Mouse (Mus musculus): ENCODE measurements around the gene Plekha8. TPM values are rescaled to one million over a fixed set of nuclear protein-coding genes. Genes with fewer than 3 reads are reported as not detected.
A peak's percentile ranks its signal among the peaks of the same experiment; 100 is the strongest.

Plekha8 gene
- 17.1 and 21.8 TPM in 2 replicates for polyA plus RNA-seq (2016; fragmentation: Nextera tagmentation; extraction: Ambion mirVana)

GRCm38 (mm10) chr6:54594469-54595329, at the start of gene Plekha8:
Plekha8 (plus strand) TSS chr6:54595111.
- Histone ChIP-seq H3K4me1 (peaks cover 35% of the 10 kb centered on the region), H3K27me3 (ENCODE audit: low read depth, poor library complexity, severe bottlenecking) (no peaks in the 10 kb centered on the region), H3K27ac (peak within 1 kb of the TSS; percentile 91), H3K9me3 (replicated peaks) (no peaks in the 10 kb centered on the region), H3K36me3 (no peaks in the 10 kb centered on the region), H3K4me3 (peak within 1 kb of the TSS; percentile 95)
- DNase-seq (ENCODE audit: low spot score), result peak; percentile 94
- WGBS, result under 1% methylated on average over 49 of the region's 49 CpGs

GRCm38 (mm10) chr6:54548314-54549019, 46.4 kb upstream of the Plekha8 start:
- DNase-seq (ENCODE audit: low spot score), result no peak
- no peak overlapping the region for H3K27ac ChIP-seq

GRCm38 (mm10) chr6:54549311-54549710, 45.6 kb upstream of the Plekha8 start:
- no peaks in the 10 kb centered on the region for H3K9me3 ChIP-seq (replicated peaks)
- no peaks in the 10 kb centered on the region for H3K36me3 ChIP-seq
- DNase-seq (ENCODE audit: low spot score), result no peak
- WGBS, result 54% methylated on average over 4 of the region's 4 CpGs
- H3K4me3 ChIP-seq, result no peak overlapping the region
- no peaks in the 10 kb centered on the region for H3K27me3 ChIP-seq (ENCODE audit: low read depth, poor library complexity, severe bottlenecking)
- H3K27ac ChIP-seq, result no peak overlapping the region
- H3K4me1 ChIP-seq, result peaks cover 39% of the 10 kb centered on the region

More at GRCm38 (mm10) chr6:54548314-54549019, 46.4 kb upstream of the Plekha8 start:
- Histone ChIP-seq H3K27me3 (ENCODE audit: low read depth, poor library complexity, severe bottlenecking) (no peaks in the 10 kb centered on the region), H3K4me3 (no peak overlapping the region), H3K36me3 (no peaks in the 10 kb centered on the region), H3K9me3 (replicated peaks) (no peaks in the 10 kb centered on the region), H3K4me1 (peaks cover 32% of the 10 kb centered on the region)
- 86% methylated on average over 13 of the region's 13 CpGs for WGBS

- Histone ChIP-seq H3K27ac (no peak overlapping the region), H3K4me1 (peaks cover 37% of the 10 kb centered on the region), H3K27me3 (ENCODE audit: low read depth, poor library complexity, severe bottlenecking) (no peaks in the 10 kb centered on the region), H3K36me3 (no peaks in the 10 kb centered on the region), H3K4me3 (no peak overlapping the region), H3K9me3 (replicated peaks) (no peaks in the 10 kb centered on the region)
- WGBS, result 79% methylated on average over 6 of the region's 7 CpGs
- no peak for DNase-seq (ENCODE audit: low spot score)
These were observed 44.0 kb upstream of the Plekha8 start for GRCm38 (mm10) chr6:54550801-54551323.

- Histone ChIP-seq H3K27me3 (ENCODE audit: low read depth, poor library complexity, severe bottlenecking) (no peaks in the 10 kb centered on the region), H3K27ac (no peak overlapping the region), H3K36me3 (no peaks in the 10 kb centered on the region), H3K4me3 (no peak overlapping the region), H3K4me1 (peaks cover 35% of the 10 kb centered on the region), H3K9me3 (replicated peaks) (no peaks in the 10 kb centered on the region)
- no peak for DNase-seq (ENCODE audit: low spot score)
- 79% methylated on average over 9 of the region's 9 CpGs for WGBS
These were observed 42.0 kb upstream of the Plekha8 start for GRCm38 (mm10) chr6:54552721-54553413.

- no peaks in the 10 kb centered on the region for H3K27me3 ChIP-seq (ENCODE audit: low read depth, poor library complexity, severe bottlenecking)
- peaks cover 32% of the 10 kb centered on the region for H3K4me1 ChIP-seq
- H3K27ac ChIP-seq, result peak overlapping the region; percentile 77
- H3K9me3 ChIP-seq (replicated peaks), result no peaks in the 10 kb centered on the region
- H3K4me3 ChIP-seq, result no peak overlapping the region
- no peaks in the 10 kb centered on the region for H3K36me3 ChIP-seq
- DNase-seq (ENCODE audit: low spot score), result peak; percentile 21
- WGBS, result 98% methylated on average over 2 of the region's 2 CpGs
These were observed 41.3 kb upstream of the Plekha8 start for GRCm38 (mm10) chr6:54553632-54554031.

- no peaks in the 10 kb centered on the region for H3K27me3 ChIP-seq (ENCODE audit: low read depth, poor library complexity, severe bottlenecking)
- H3K27ac ChIP-seq, result peak overlapping the region; percentile 77
- peaks cover 25% of the 10 kb centered on the region for H3K4me1 ChIP-seq
- no peaks in the 10 kb centered on the region for H3K9me3 ChIP-seq (replicated peaks)
- peak; percentile 41 for DNase-seq (ENCODE audit: low spot score)
- no peaks in the 10 kb centered on the region for H3K36me3 ChIP-seq
- 62% methylated on average over 8 of the region's 8 CpGs for WGBS
- H3K4me3 ChIP-seq, result no peak overlapping the region
These were observed 40.4 kb upstream of the Plekha8 start for GRCm38 (mm10) chr6:54554341-54555110.

GRCm38 (mm10) chr6:54555816-54556215, 39.1 kb upstream of the Plekha8 start:
- H3K27ac ChIP-seq, result peak overlapping the region; percentile 77; the same call in 1 of the 2 replicates
- 71% methylated on average over 1 of the region's 1 CpGs for WGBS
- DNase-seq (ENCODE audit: low spot score), result no peak

GRCm38 (mm10) chr6:54557671-54558070, 37.2 kb upstream of the Plekha8 start:
- Histone ChIP-seq H3K4me3 (no peak overlapping the region), H3K9me3 (replicated peaks) (no peaks in the 10 kb centered on the region), H3K27ac (no peak overlapping the region), H3K36me3 (no peaks in the 10 kb centered on the region), H3K27me3 (ENCODE audit: low read depth, poor library complexity, severe bottlenecking) (peaks cover 4% of the 10 kb centered on the region; the same call in 1 of the 2 replicates), H3K4me1 (peaks cover 15% of the 10 kb centered on the region)
- 88% methylated on average over 7 of the region's 7 CpGs for WGBS
- peak; percentile 18 for DNase-seq (ENCODE audit: low spot score)

More at GRCm38 (mm10) chr6:54555816-54556215, 39.1 kb upstream of the Plekha8 start:
- no peaks in the 10 kb centered on the region; the same call in 1 of the 2 replicates for H3K27me3 ChIP-seq (ENCODE audit: low read depth, poor library complexity, severe bottlenecking)
- peaks cover 17% of the 10 kb centered on the region for H3K4me1 ChIP-seq
- no peaks in the 10 kb centered on the region for H3K9me3 ChIP-seq (replicated peaks)
- H3K4me3 ChIP-seq, result no peak overlapping the region
- H3K36me3 ChIP-seq, result no peaks in the 10 kb centered on the region

- Histone ChIP-seq H3K27me3 (ENCODE audit: low read depth, poor library complexity, severe bottlenecking) (peaks cover 9% of the 10 kb centered on the region; the same call in 1 of the 2 replicates), H3K27ac (no peak overlapping the region), H3K9me3 (replicated peaks) (no peaks in the 10 kb centered on the region), H3K36me3 (no peaks in the 10 kb centered on the region), H3K4me1 (peaks cover 10% of the 10 kb centered on the region), H3K4me3 (no peak overlapping the region)
- peak; percentile 12 for DNase-seq (ENCODE audit: low spot score)
- WGBS, result 83% methylated on average over 7 of the region's 7 CpGs
These were observed 36.4 kb upstream of the Plekha8 start for GRCm38 (mm10) chr6:54558466-54558865.

- WGBS, result 76% methylated on average over 16 of the region's 17 CpGs
- Histone ChIP-seq H3K27me3 (ENCODE audit: low read depth, poor library complexity, severe bottlenecking) (peaks cover 42% of the 10 kb centered on the region), H3K4me1 (peaks cover 19% of the 10 kb centered on the region), H3K36me3 (no peaks in the 10 kb centered on the region), H3K9me3 (replicated peaks) (no peaks in the 10 kb centered on the region), H3K4me3 (no peak overlapping the region), H3K27ac (no peak overlapping the region)
- DNase-seq (ENCODE audit: low spot score), result no peak
These were observed 32.7 kb upstream of the Plekha8 start for GRCm38 (mm10) chr6:54562018-54562809.
